Mouse (Mus musculus): Measurements from ENCODE around the gene Gadd45gip1.

- TF ChIP-seq ZNF384 (IDR thresholded peaks at IDR 0.05; ENCODE audit: low read depth, low read length) (no peak), HCFC1 (IDR thresholded peaks at IDR 0.05; ENCODE audit: borderline replicate concordance, insufficient read depth, low read length) (no peak), ZC3H11A (IDR thresholded peaks at IDR 0.05; ENCODE audit: borderline replicate concordance, low read depth, low read length) (no peak), CHD2 (IDR thresholded peaks at IDR 0.05; ENCODE audit: low read depth, low read length) (no peak), MAFK (IDR thresholded peaks at IDR 0.05; ENCODE audit: insufficient read depth, low read depth, low read length) (peak; percentile 33; the same call in 1 of the 2 replicates)
These were observed 15.8 kb upstream of the Gadd45gip1 start for GRCm38 (mm10) chr8:84815547-84815946.
